Mouse (Mus musculus) MEL (cell line): ENCODE measurements at regions not wholly inside any gene's neighbourhood (a gene's known extent, or its start where the extent isn't known, plus 50 kb on each side); places are given as distances from the start of the nearest gene placed in this dataset.

Source experiments
- DNase-seq: peaks from one replicate; pipeline ENCODE4 v3.0.0; 2011; ENCODE audit warnings: low read depth, low spot score
- H3K27ac ChIP-seq: 2 replicates; pipeline ENCODE4 v1.5.1; 2012; ENCODE audit warnings: low read depth, mild to moderate bottlenecking, control low read depth, low read length, moderate library complexity; ENCODE audit not compliant: control insufficient read depth
- H3K27me3 ChIP-seq, 2 experiments: fragments of 150-350 bp in 1 of 2; sonication (generic) in 1 of 2; 2 replicates each; pipeline ENCODE4 v1.6.1; 2012; ENCODE audit warnings: low read length in 2 of 2, mild to moderate bottlenecking in 2 of 2, improper control_type of control experiment in 1 of 2, moderate library complexity in 1 of 2; ENCODE audit not compliant: insufficient read depth in 2 of 2, control insufficient read depth in 1 of 2
- H3K36me3 ChIP-seq, 2 experiments: 2 replicates each; pipeline ENCODE4 v1.6.1; 2012 to 2014; ENCODE audit warnings: low read length in 2 of 2, improper control_type of control experiment in 1 of 2, inconsistent platforms in 1 of 2, mild to moderate bottlenecking in 1 of 2; ENCODE audit not compliant: insufficient read depth in 2 of 2, control insufficient read depth in 1 of 2
- H3K4me1 ChIP-seq, 2 experiments: fragments of 150-350 bp in 1 of 2; sonication (generic) in 1 of 2; 2 replicates each; pipeline ENCODE4 v1.6.1; 2012; ENCODE audit warnings: low read length in 2 of 2, improper control_type of control experiment in 1 of 2, mild to moderate bottlenecking in 1 of 2; ENCODE audit not compliant: insufficient read depth in 2 of 2, control insufficient read depth in 1 of 2
- H3K4me3 ChIP-seq, 2 experiments: fragments of 150-350 bp in 1 of 2; sonication (generic) in 1 of 2; 2 replicates each; pipeline ENCODE4 v1.5.1; 2012; ENCODE audit warnings: low read depth in 2 of 2, low read length in 2 of 2, mild to moderate bottlenecking in 2 of 2, moderate library complexity in 2 of 2, control low read depth in 1 of 2, improper control_type of control experiment in 1 of 2; ENCODE audit not compliant: control insufficient read depth in 1 of 2, insufficient read depth in 1 of 2
- H3K79me2 ChIP-seq: 2 replicates; pipeline ENCODE4 v1.6.1; 2012; ENCODE audit warnings: mild to moderate bottlenecking, low read length, moderate library complexity; ENCODE audit not compliant: control insufficient read depth, poor library complexity, insufficient read depth
- H3K9ac ChIP-seq: 2 replicates; pipeline ENCODE4 v1.6.1; 2012; ENCODE audit warnings: low read depth, mild to moderate bottlenecking, control low read depth, low read length, moderate library complexity; ENCODE audit not compliant: control insufficient read depth, poor library complexity, severe bottlenecking
- H3K9me3 ChIP-seq: fragments of 150-350 bp; sonication (generic); replicated peaks from 2 replicates; pipeline ENCODE4 v1.6.1; 2012; ENCODE audit warnings: mild to moderate bottlenecking, low read length, improper control_type of control experiment, moderate library complexity; ENCODE audit not compliant: insufficient read depth
- BHLHE40 ChIP-seq: IDR thresholded peaks from 2 replicates; pipeline ENCODE4 v1.6.1; 2012; ENCODE audit warnings: low read depth, mild to moderate bottlenecking, inconsistent platforms, low read length, improper control_type of control experiment, borderline replicate concordance
- E2F4 ChIP-seq: IDR thresholded peaks from 2 replicates; pipeline ENCODE4 v1.6.1; 2011; ENCODE audit warnings: low read depth, low read length, improper control_type of control experiment, borderline replicate concordance
- ELF1 ChIP-seq: IDR thresholded peaks from 2 replicates; pipeline ENCODE4 v1.6.1; 2014; ENCODE audit warnings: low read depth, mild to moderate bottlenecking, inconsistent platforms, low read length, improper control_type of control experiment, moderate library complexity
- EP300 ChIP-seq, 2 experiments: IDR thresholded peaks; 2 replicates each; pipeline ENCODE4 v1.6.1; 2011; ENCODE audit warnings: improper control_type of control experiment in 2 of 2, low read length in 2 of 2, low read depth in 1 of 2, mild to moderate bottlenecking in 1 of 2
- ETS1 ChIP-seq: IDR thresholded peaks from 2 replicates; pipeline ENCODE4 v1.6.1; 2012; ENCODE audit warnings: low read depth, mild to moderate bottlenecking, inconsistent platforms, low read length, improper control_type of control experiment, moderate library complexity
- HCFC1 ChIP-seq: IDR thresholded peaks from 2 replicates; pipeline ENCODE4 v1.6.1; 2012; ENCODE audit warnings: low read depth, mild to moderate bottlenecking, inconsistent platforms, low read length, improper control_type of control experiment, moderate library complexity
- JUND ChIP-seq: IDR thresholded peaks from 2 replicates; pipeline ENCODE4 v1.6.1; 2011; ENCODE audit warnings: low read depth, mild to moderate bottlenecking, improper control_type of control experiment, low read length
- MAFK ChIP-seq: IDR thresholded peaks from 2 replicates; pipeline ENCODE4 v1.6.1; 2011; ENCODE audit warnings: low read depth, mild to moderate bottlenecking, low read length, improper control_type of control experiment, borderline replicate concordance
- MAZ ChIP-seq: IDR thresholded peaks from 2 replicates; pipeline ENCODE4 v1.6.1; 2012; ENCODE audit warnings: low read depth, mild to moderate bottlenecking, inconsistent platforms, low read length, improper control_type of control experiment
- MEF2A ChIP-seq: IDR thresholded peaks from 2 replicates; pipeline ENCODE4 v1.6.1; 2014; ENCODE audit warnings: low read depth, mild to moderate bottlenecking, inconsistent platforms, low read length, improper control_type of control experiment; ENCODE audit not compliant: poor library complexity, insufficient replicate concordance, severe bottlenecking; ENCODE audit errors: extremely low read depth
- NELFE ChIP-seq: IDR thresholded peaks from 2 replicates; pipeline ENCODE4 v1.6.1; 2011; ENCODE audit warnings: low read depth, low read length, improper control_type of control experiment
- POLR2A ChIP-seq, 2 experiments: IDR thresholded peaks; 2 replicates each; pipeline ENCODE4 v1.6.1; 2011 to 2012; ENCODE audit warnings: low read length in 2 of 2, mild to moderate bottlenecking in 2 of 2, control low read depth in 1 of 2, improper control_type of control experiment in 1 of 2, low read depth in 1 of 2, moderate library complexity in 1 of 2; ENCODE audit not compliant: control insufficient read depth in 1 of 2, insufficient read depth in 1 of 2, poor library complexity in 1 of 2
- RCOR1 ChIP-seq: IDR thresholded peaks from 2 replicates; pipeline ENCODE4 v1.6.1; 2012; ENCODE audit warnings: low read depth, mild to moderate bottlenecking, inconsistent platforms, low read length, improper control_type of control experiment
- SMC3 ChIP-seq: IDR thresholded peaks from 2 replicates; pipeline ENCODE4 v1.6.1; 2011; ENCODE audit warnings: low read depth, low read length, improper control_type of control experiment
- TAL1 ChIP-seq: IDR thresholded peaks from 2 replicates; pipeline ENCODE4 v1.6.1; 2012; ENCODE audit warnings: mild to moderate bottlenecking, inconsistent platforms, low read length, moderate library complexity, mixed read lengths
- TBP ChIP-seq: IDR thresholded peaks from 2 replicates; pipeline ENCODE4 v1.8.0; 2011; ENCODE audit warnings: low read depth, low read length, improper control_type of control experiment
- TCF12 ChIP-seq: IDR thresholded peaks from 2 replicates; pipeline ENCODE4 v1.6.1; 2014; ENCODE audit warnings: low read depth, mild to moderate bottlenecking, inconsistent platforms, low read length, improper control_type of control experiment, moderate library complexity
- UBTF ChIP-seq: IDR thresholded peaks from 2 replicates; pipeline ENCODE4 v1.6.1; 2012; ENCODE audit warnings: low read depth, mild to moderate bottlenecking, inconsistent platforms, low read length, improper control_type of control experiment, moderate library complexity, borderline replicate concordance; ENCODE audit not compliant: insufficient read depth
- ZKSCAN1 ChIP-seq: IDR thresholded peaks from 2 replicates; pipeline ENCODE4 v1.6.1; 2012; ENCODE audit warnings: low read depth, mild to moderate bottlenecking, inconsistent platforms, low read length, improper control_type of control experiment, moderate library complexity
- ZMIZ1 ChIP-seq: IDR thresholded peaks from 2 replicates; pipeline ENCODE4 v1.6.1; 2012; ENCODE audit warnings: low read depth, mild to moderate bottlenecking, inconsistent platforms, low read length, improper control_type of control experiment, moderate library complexity

- TF ChIP-seq RCOR1: no peak
- no peaks in the 10 kb centered on the region for H3K36me3 ChIP-seq
- H3K4me1 ChIP-seq: no peaks in the 10 kb centered on the region
- no peaks in the 10 kb centered on the region; a peak in 1 of 4 replicates for H3K27me3 ChIP-seq
- no peak overlapping the region for H3K27ac ChIP-seq
- no peak overlapping the region for H3K4me3 ChIP-seq
- H3K9me3 ChIP-seq: no peaks in the 10 kb centered on the region
- H3K9ac ChIP-seq: no peak overlapping the region
- H3K79me2 ChIP-seq: no peaks in the 10 kb centered on the region
- DNase-seq: no peak
Measured at GRCm38 (mm10) chr16:76680061-76680911, 306.7 kb upstream of the Nrip1 start.

- Histone ChIP-seq H3K27me3 (no peaks in the 10 kb centered on the region; a peak in 1 of 4 replicates), H3K36me3 (no peaks in the 10 kb centered on the region), H3K9ac (no peak overlapping the region), H3K9me3 (no peaks in the 10 kb centered on the region), H3K4me3 (no peak overlapping the region), H3K4me1 (no peaks in the 10 kb centered on the region), H3K79me2 (no peaks in the 10 kb centered on the region), H3K27ac (no peak overlapping the region)
- TF ChIP-seq SMC3 (no peak), TBP (no peak), MEF2A (no peak), MAFK (no peak)
- no peak for DNase-seq
Measured at GRCm38 (mm10) chr16:76678885-76679284, 305.3 kb upstream of the Nrip1 start.

GRCm38 (mm10) chr16:76669795-76670194 lies 296.2 kb upstream of the Nrip1 start:
- Histone ChIP-seq H3K9ac (no peak overlapping the region), H3K36me3 (no peaks in the 10 kb centered on the region), H3K27me3 (peaks cover 2% of the 10 kb centered on the region in 2 experiments), H3K4me3 (no peak overlapping the region), H3K79me2 (no peaks in the 10 kb centered on the region), H3K4me1 (no peaks in the 10 kb centered on the region), H3K27ac (no peak overlapping the region), H3K9me3 (no peaks in the 10 kb centered on the region)
- DNase-seq: no peak
- TF ChIP-seq EP300 (IDR thresholded peaks at IDR 0.05; ENCODE audit: low read depth in 1 of 2, low read length in 2 of 2) (no peak), MEF2A (no peak), ELF1 (no peak), ETS1 (no peak), TBP (no peak), NELFE (no peak), TCF12 (no peak), HCFC1 (no peak), JUND (no peak), ZKSCAN1 (no peak), POLR2A (IDR thresholded peaks at IDR 0.05; ENCODE audit: control insufficient read depth in 1 of 2, insufficient read depth in 1 of 2, low read depth in 1 of 2, low read length in 2 of 2, poor library complexity in 1 of 2) (no peak), TAL1 (no peak), E2F4 (no peak), BHLHE40 (no peak), UBTF (no peak), ZMIZ1 (no peak), MAZ (no peak), SMC3 (no peak)
- TF ChIP-seq, all 39 proteins: peak for 0
